ENCODE assay signal across 8 mouse cellular contexts in the genomic region with DNA sequence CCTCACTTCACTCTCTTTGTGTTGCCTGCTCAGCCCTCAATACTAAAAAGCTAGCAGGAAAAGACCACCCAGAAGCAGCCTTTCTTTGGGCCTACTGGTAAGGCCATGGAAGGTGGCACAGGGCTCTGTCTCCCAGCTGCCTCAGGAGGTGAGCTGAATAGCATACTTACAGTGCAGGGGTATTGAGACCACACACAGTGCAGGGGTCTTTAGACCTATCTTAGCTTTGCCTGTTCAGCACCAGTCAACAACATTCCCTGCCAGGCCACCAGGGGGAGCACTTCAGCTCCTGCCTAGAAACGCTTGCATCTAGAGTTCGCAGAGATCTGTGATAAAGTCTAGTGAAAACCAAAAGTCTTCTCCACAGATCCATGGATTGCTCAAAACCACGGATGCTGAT. TPM values are rescaled to one million over a fixed set of nuclear protein-coding genes. Genes with fewer than 3 reads are reported as not detected.
DNase-seq lines count a peak whose midpoint lies in the region; ATAC-seq and TF ChIP-seq lines count a peak whose summit lies in the region.

No protein-coding gene starts in this region.

- H3K4me3 ChIP-seq in cortical plate, adult 2 months (ENCODE audit: insufficient read depth, low read length): no peak overlapping the region
- no peak overlapping the region for H3K4me3 ChIP-seq in lung, embryonic 15.5 days

- peaks cover 5% of the 10 kb centered on the region; the same call in 1 of the 2 replicates for H3K27me3 ChIP-seq in lung, embryonic 15.5 days

- peak; percentile 78 for TF ChIP-seq CTCF in cortical plate, adult 2 months (IDR thresholded peaks at IDR 0.05; ENCODE audit: extremely low read depth, insufficient read depth, low read length)

- no peak overlapping the region for H3K27ac ChIP-seq in cortical plate, adult 2 months (ENCODE audit: insufficient read depth, low read length)
- no peak overlapping the region for H3K27ac ChIP-seq in lung, embryonic 15.5 days

- no peak overlapping the region for H3K4me2 ChIP-seq in lung, embryonic 15.5 days

- no peaks in the 10 kb centered on the region for H3K36me3 ChIP-seq in lung, embryonic 15.5 days

- no peak for TF ChIP-seq POLR2A in cortical plate, adult 2 months (IDR thresholded peaks at IDR 0.05; ENCODE audit: extremely low read depth, insufficient read depth, low read length)

- no peaks in the 10 kb centered on the region for H3K9me3 ChIP-seq in lung, embryonic 15.5 days

- H3K9ac ChIP-seq in lung, embryonic 15.5 days: no peak overlapping the region

- WGBS in lung, embryonic 15.5 days: 18% methylated on average over 3 of the region's 3 CpGs

- peak; percentile 47 for ATAC-seq in CD4-positive, CD25-positive, alpha-beta regulatory T cell, adult 4 months
- peak; percentile 60; the same call in 1 of the 2 replicates for ATAC-seq in granulocyte monocyte progenitor cell, adult 5-6 weeks (replicated peaks; ENCODE audit: poor library complexity, severe bottlenecking)
- ATAC-seq in lung, embryonic 15.5 days (ENCODE audit: borderline replicate concordance, extremely low read depth, low FRiP score, low TSS enrichment): 0 out of 2 replicates have a peak, but pooled peaks have one; percentile 44

- DNase-seq in T-cell, adult 2 months (ENCODE audit: low spot score): peak; percentile 65
- peak; percentile 64 to 75 for DNase-seq in kidney, postnatal 25 days
- DNase-seq in retina, postnatal 1 day: peak; percentile 84
- peak; percentile 59 for DNase-seq in urinary bladder, adult 2 months (ENCODE audit: low spot score)

- H3K4me1 ChIP-seq in cortical plate, adult 2 months (ENCODE audit: control insufficient read depth, insufficient read depth, low read length): no peaks in the 10 kb centered on the region
- no peaks in the 10 kb centered on the region for H3K4me1 ChIP-seq in lung, embryonic 15.5 days

RNA-seq across cellular contexts. Expression of a gene that starts 19.0 kb away (rescaled TPM):
- not detected for polyA plus RNA-seq in CD4-positive, CD25-positive, alpha-beta regulatory T cell, adult 4 months (2017; shearing (Covaris generic))
- polyA plus RNA-seq in cortical plate, adult 2 months (2012; rRNA removed): 0.06 TPM in 1 of 2 replicates, not detected in the other
- total RNA-seq in granulocyte monocyte progenitor cell, adult 5-6 weeks (2014; fragmentation: Nextera tagmentation): not detected in 2 replicates
- total RNA-seq in granulocyte monocyte progenitor cell, adult 5-6 weeks (2017): not detected in 2 replicates
- polyA plus RNA-seq in lung, embryonic 15.5 days (2015; fragmentation: Nextera tagmentation; extraction: Ambion mirVana): 0.03 and 0.04 TPM in 2 replicates
- 0.01 TPM in 1 of 2 replicates, not detected in the other for polyA plus RNA-seq in urinary bladder, adult 2 months (2012; rRNA removed)

RNA-seq across cellular contexts. Expression of a gene that starts 21.2 kb away (rescaled TPM):
- polyA plus RNA-seq in CD4-positive, CD25-positive, alpha-beta regulatory T cell, adult 4 months (2017; shearing (Covaris generic)): 10 to 100 TPM; 53.5 to 57.0 TPM
- polyA plus RNA-seq in cortical plate, adult 2 months (2012; rRNA removed): 78.3 and 82.6 TPM in 2 replicates
- total RNA-seq in granulocyte monocyte progenitor cell, adult 5-6 weeks (2014; fragmentation: Nextera tagmentation): 226 and 268 TPM in 2 replicates
- 234 and 267 TPM in 2 replicates for total RNA-seq in granulocyte monocyte progenitor cell, adult 5-6 weeks (2017)
- polyA plus RNA-seq in lung, embryonic 15.5 days (2015; fragmentation: Nextera tagmentation; extraction: Ambion mirVana): 119 and 127 TPM in 2 replicates
- polyA plus RNA-seq in urinary bladder, adult 2 months (2012; rRNA removed): 88.9 and 108 TPM in 2 replicates

RNA-seq across cellular contexts. Expression of a gene that starts 31.0 kb away (rescaled TPM):
- polyA plus RNA-seq in CD4-positive, CD25-positive, alpha-beta regulatory T cell, adult 4 months (2017; shearing (Covaris generic)): under 1 TPM; 0.54 to 0.63 TPM
- polyA plus RNA-seq in cortical plate, adult 2 months (2012; rRNA removed): 30.7 and 31.1 TPM in 2 replicates
- 1.2 and 4.1 TPM in 2 replicates for total RNA-seq in granulocyte monocyte progenitor cell, adult 5-6 weeks (2014; fragmentation: Nextera tagmentation)
- total RNA-seq in granulocyte monocyte progenitor cell, adult 5-6 weeks (2017): 2.3 and 3.2 TPM in 2 replicates
- 12.7 and 13.9 TPM in 2 replicates for polyA plus RNA-seq in lung, embryonic 15.5 days (2015; fragmentation: Nextera tagmentation; extraction: Ambion mirVana)
- polyA plus RNA-seq in urinary bladder, adult 2 months (2012; rRNA removed): 11.7 and 17.6 TPM in 2 replicates
